Mouse (Mus musculus): ENCODE data around the gene Olfr480.

Olfr480 gene

GRCm38 (mm10) chr7:108067246-108067645 is at the start of gene Olfr480:
TSS of gene Olfr480 (minus strand) at chr7:108067346.
- POLR2A ChIA-PET = no interaction called here
- CTCF ChIA-PET = no interaction called here

- ChIA-PET POLR2A (no interaction called here), CTCF (no interaction called here)
These were observed 33.4 kb upstream of the Olfr480 start, which contains the start of gene Olfr483 for GRCm38 (mm10) chr7:108100549-108100948. TSS of gene Olfr483 (plus strand) at chr7:108100849.

- ChIA-PET CTCF (no interaction called here), POLR2A (no interaction called here)
These were observed 30.3 kb upstream of the Olfr480 start, which contains the start of gene Olfr482 for GRCm38 (mm10) chr7:108097486-108097885. TSS of gene Olfr482 (minus strand) at chr7:108097586.

- ChIA-PET CTCF (no interaction called here), POLR2A (no interaction called here)
These were observed 12.4 kb upstream of the Olfr480 start, which contains the start of gene Olfr481 for GRCm38 (mm10) chr7:108079555-108079954. TSS of gene Olfr481 (plus strand) at chr7:108079855.

- ChIA-PET CTCF (no interaction called here), POLR2A (no interaction called here)
These were observed 16.8 kb downstream of the Olfr480 start, which contains the start of gene Olfr479 for GRCm38 (mm10) chr7:108050393-108050792. TSS of gene Olfr479 (plus strand) at chr7:108050693.

- ChIA-PET CTCF (interaction anchor here in 1 of 4 experiments (0.6 kb wide), 1 partner anchor 463 kb away, joined by 3 read pairs; no protein-coding TSS in a partner anchor), POLR2A (no interaction called here)
These were observed 33.3 kb downstream of the Olfr480 start, which contains the start of gene Olfr478 for GRCm38 (mm10) chr7:108033889-108034288. TSS of gene Olfr478 (minus strand) at chr7:108033989.

All from embryonic stem cell, embryonic (primary cell).